Mouse (Mus musculus): Measurements from ENCODE around the gene Zmiz2.

GRCm38 (mm10) chr11:6437667-6438066, 48.8 kb downstream of the Zmiz2 start:
- TF ChIP-seq CTCF (IDR thresholded peaks at IDR 0.05; ENCODE audit: low read depth) (no peak), EP300 (IDR thresholded peaks at IDR 0.05; ENCODE audit: low read depth) (no peak)
